Comparison of ENCODE assay signal across 44 mouse cellular contexts in the genomic region with DNA sequence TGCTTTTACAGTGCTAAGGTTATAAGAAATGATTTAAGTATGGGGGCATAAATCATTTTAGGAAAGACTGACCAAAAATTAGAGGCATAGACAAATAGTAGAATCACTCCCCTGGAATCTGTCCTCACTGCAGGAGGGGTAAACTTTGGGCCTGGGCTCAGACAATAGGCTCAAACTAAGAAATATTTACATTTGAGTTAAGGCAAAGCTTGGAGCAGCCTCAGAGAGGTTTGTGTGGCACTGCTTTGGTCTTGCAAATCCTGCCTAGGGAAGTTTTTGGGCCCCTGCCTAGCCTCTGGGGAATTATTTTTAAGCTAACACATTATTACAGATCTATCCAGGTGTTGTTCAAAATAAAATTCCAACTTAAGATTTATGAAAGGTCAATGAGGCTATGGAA. TPM values are rescaled to one million over a fixed set of nuclear protein-coding genes. Genes with fewer than 3 reads are reported as not detected.
"Had no signal": no experiment of that assay in that cellular context is flagged by ENCODE, and none has a peak within 500 bp of the region (broad histone marks: within the 10 kb centered on the region; RNA-seq: fewer than 3 reads in every experiment).

No protein-coding gene starts in this region.

- DNase-seq: gastrocnemius, postnatal 14 days; gastrocnemius, postnatal 36 days; heart, adult 18-20 months; heart, postnatal 4 days; kidney, adult 2 months; kidney, adult 9 months; kidney, postnatal 14 days; kidney, postnatal 36 days; layer of hippocampus, adult 9-11 months; layer of hippocampus, postnatal 36 days; left cerebral cortex, postnatal 4 days had no signal

- ATAC-seq: hindbrain, embryonic 16.5 days; inflammation-experienced regulatory T-cells, adult 6 months; intestine, embryonic 15.5 days; intestine, postnatal 0 days; liver, embryonic 12.5 days had no signal

- H3K4me2 ChIP-seq: heart, embryonic 12.5 days; hindbrain, embryonic 12.5 days; hindbrain, embryonic 14.5 days; intestine, embryonic 15.5 days; kidney, embryonic 15.5 days; limb, embryonic 13.5 days; limb, embryonic 15.5 days; liver, embryonic 12.5 days had no signal

- H3K4me3 ChIP-seq: heart, embryonic 10.5 days; heart, embryonic 12.5 days; hindbrain, embryonic 10.5 days; hindbrain, embryonic 12.5 days; intestine, embryonic 15.5 days; kidney, embryonic 15.5 days; limb, embryonic 13.5 days; limb, embryonic 15.5 days; liver, embryonic 12.5 days had no signal

- H3K36me3 ChIP-seq: heart, embryonic 10.5 days; heart, embryonic 12.5 days; hindbrain, embryonic 10.5 days; hindbrain, embryonic 12.5 days; intestine, embryonic 15.5 days; kidney, embryonic 15.5 days; limb, embryonic 13.5 days; limb, embryonic 15.5 days; liver, embryonic 12.5 days had no signal

- H3K9me3 ChIP-seq: heart, embryonic 10.5 days; hindbrain, embryonic 10.5 days; hindbrain, embryonic 12.5 days; intestine, embryonic 15.5 days; kidney, embryonic 15.5 days; limb, embryonic 15.5 days; liver, embryonic 12.5 days had no signal

- H3K27me3 ChIP-seq: heart, embryonic 12.5 days; hindbrain, embryonic 12.5 days; intestine, embryonic 15.5 days; kidney, embryonic 15.5 days; limb, embryonic 13.5 days; limb, embryonic 15.5 days; liver, embryonic 12.5 days had no signal

- H3K27ac ChIP-seq: heart, embryonic 10.5 days; hindbrain, embryonic 10.5 days; hindbrain, embryonic 12.5 days; hindbrain, embryonic 14.5 days; intestine, embryonic 15.5 days; kidney, embryonic 15.5 days; kidney, postnatal 0 days; limb, embryonic 13.5 days; limb, embryonic 15.5 days; liver, embryonic 12.5 days; liver, embryonic 14.5 days had no signal

- H3K9ac ChIP-seq: heart, embryonic 12.5 days; hindbrain, embryonic 12.5 days; hindbrain, embryonic 14.5 days; intestine, embryonic 15.5 days; kidney, embryonic 15.5 days; limb, embryonic 13.5 days; limb, embryonic 15.5 days; liver, embryonic 12.5 days; liver, embryonic 14.5 days had no signal

- H3K4me1 ChIP-seq: heart, embryonic 10.5 days; heart, embryonic 12.5 days; hindbrain, embryonic 10.5 days; hindbrain, embryonic 12.5 days; intestine, embryonic 15.5 days; kidney, embryonic 15.5 days; limb, embryonic 13.5 days; limb, embryonic 15.5 days; liver, embryonic 12.5 days had no signal

RNA-seq across cellular contexts. Expression of a gene that starts 5.5 kb away (rescaled TPM):
- total RNA-seq: gastrocnemius, adult 18-20 months; gastrocnemius, adult 8-10 months; gastrocnemius, postnatal 14 days; gastrocnemius, postnatal 36 days; heart, adult 18-20 months; heart, adult 8-10 months; heart, postnatal 25 days; heart, postnatal 4 days; layer of hippocampus, adult 18-20 months; layer of hippocampus, adult 8-10 months; layer of hippocampus, postnatal 14 days; layer of hippocampus, postnatal 36 days; left cerebral cortex, adult 18-20 months; left cerebral cortex, adult 8-10 months; left cerebral cortex, postnatal 10 days; left cerebral cortex, postnatal 25 days; left cerebral cortex, postnatal 4 days; liver, adult 2 months had no signal
- polyA plus RNA-seq: gonadal fat pad, adult 2 months; heart, embryonic 10.5 days; heart, embryonic 12.5 days; heart, embryonic 14.5 days; heart, embryonic 16.5 days; hindbrain, embryonic 10.5 days; hindbrain, embryonic 12.5 days; hindbrain, embryonic 14.5 days; hindbrain, embryonic 16.5 days; inflammation-experienced regulatory T-cells, adult 6 months; intestine, embryonic 15.5 days; intestine, postnatal 0 days; kidney, adult 2 months; kidney, embryonic 15.5 days; kidney, postnatal 0 days; large intestine, adult 2 months; limb, embryonic 11.5 days; limb, embryonic 13.5 days; limb, embryonic 15.5 days; liver, adult 2 months; liver, embryonic 12.5 days; liver, embryonic 14.5 days; liver, embryonic 16.5 days had no signal

RNA-seq across cellular contexts. Expression of a gene that starts 22.3 kb away (rescaled TPM):
- total RNA-seq: gastrocnemius, adult 18-20 months; gastrocnemius, adult 8-10 months; gastrocnemius, postnatal 14 days; gastrocnemius, postnatal 36 days; heart, adult 18-20 months; heart, adult 8-10 months; heart, postnatal 25 days; heart, postnatal 4 days; layer of hippocampus, adult 18-20 months; layer of hippocampus, adult 8-10 months; layer of hippocampus, postnatal 14 days; layer of hippocampus, postnatal 36 days; left cerebral cortex, adult 18-20 months; left cerebral cortex, adult 8-10 months; left cerebral cortex, postnatal 10 days; left cerebral cortex, postnatal 25 days; left cerebral cortex, postnatal 4 days; liver, adult 2 months had no signal
- polyA plus RNA-seq: gonadal fat pad, adult 2 months; heart, embryonic 10.5 days; heart, embryonic 12.5 days; heart, embryonic 14.5 days; heart, embryonic 16.5 days; hindbrain, embryonic 10.5 days; hindbrain, embryonic 12.5 days; hindbrain, embryonic 14.5 days; hindbrain, embryonic 16.5 days; inflammation-experienced regulatory T-cells, adult 6 months; intestine, embryonic 15.5 days; intestine, postnatal 0 days; kidney, adult 2 months; kidney, embryonic 15.5 days; kidney, postnatal 0 days; large intestine, adult 2 months; limb, embryonic 11.5 days; limb, embryonic 13.5 days; limb, embryonic 15.5 days; liver, adult 2 months; liver, embryonic 12.5 days; liver, embryonic 14.5 days; liver, embryonic 16.5 days had no signal

RNA-seq across cellular contexts. Expression of a gene that starts 23.7 kb away (rescaled TPM):
- total RNA-seq: gastrocnemius, adult 18-20 months; gastrocnemius, adult 8-10 months; gastrocnemius, postnatal 14 days; gastrocnemius, postnatal 36 days; heart, adult 18-20 months; heart, adult 8-10 months; heart, postnatal 25 days; heart, postnatal 4 days; layer of hippocampus, adult 18-20 months; layer of hippocampus, adult 8-10 months; layer of hippocampus, postnatal 14 days; layer of hippocampus, postnatal 36 days; left cerebral cortex, adult 18-20 months; left cerebral cortex, adult 8-10 months; left cerebral cortex, postnatal 10 days; left cerebral cortex, postnatal 25 days; left cerebral cortex, postnatal 4 days; liver, adult 2 months had no signal
- polyA plus RNA-seq: gonadal fat pad, adult 2 months; heart, embryonic 10.5 days; heart, embryonic 12.5 days; heart, embryonic 14.5 days; heart, embryonic 16.5 days; hindbrain, embryonic 10.5 days; hindbrain, embryonic 12.5 days; hindbrain, embryonic 14.5 days; hindbrain, embryonic 16.5 days; inflammation-experienced regulatory T-cells, adult 6 months; intestine, embryonic 15.5 days; intestine, postnatal 0 days; kidney, adult 2 months; kidney, embryonic 15.5 days; kidney, postnatal 0 days; large intestine, adult 2 months; limb, embryonic 11.5 days; limb, embryonic 13.5 days; limb, embryonic 15.5 days; liver, adult 2 months; liver, embryonic 12.5 days; liver, embryonic 14.5 days; liver, embryonic 16.5 days had no signal

RNA-seq across cellular contexts. Expression of a gene that starts 39.1 kb away (rescaled TPM):
- total RNA-seq: gastrocnemius, adult 18-20 months; gastrocnemius, adult 8-10 months; gastrocnemius, postnatal 14 days; gastrocnemius, postnatal 36 days; heart, adult 18-20 months; heart, adult 8-10 months; heart, postnatal 25 days; heart, postnatal 4 days; layer of hippocampus, adult 18-20 months; layer of hippocampus, adult 8-10 months; layer of hippocampus, postnatal 14 days; layer of hippocampus, postnatal 36 days; left cerebral cortex, adult 18-20 months; left cerebral cortex, adult 8-10 months; left cerebral cortex, postnatal 10 days; left cerebral cortex, postnatal 25 days; left cerebral cortex, postnatal 4 days; liver, adult 2 months had no signal
- polyA plus RNA-seq: gonadal fat pad, adult 2 months; heart, embryonic 10.5 days; heart, embryonic 12.5 days; heart, embryonic 14.5 days; heart, embryonic 16.5 days; hindbrain, embryonic 10.5 days; hindbrain, embryonic 12.5 days; hindbrain, embryonic 14.5 days; hindbrain, embryonic 16.5 days; inflammation-experienced regulatory T-cells, adult 6 months; intestine, embryonic 15.5 days; intestine, postnatal 0 days; kidney, adult 2 months; kidney, embryonic 15.5 days; kidney, postnatal 0 days; large intestine, adult 2 months; limb, embryonic 11.5 days; limb, embryonic 13.5 days; limb, embryonic 15.5 days; liver, adult 2 months; liver, embryonic 12.5 days; liver, embryonic 14.5 days; liver, embryonic 16.5 days had no signal

RNA-seq across cellular contexts. Expression of a gene that starts 46.9 kb away (rescaled TPM):
- total RNA-seq: gastrocnemius, adult 18-20 months; gastrocnemius, adult 8-10 months; gastrocnemius, postnatal 14 days; gastrocnemius, postnatal 36 days; heart, adult 18-20 months; heart, adult 8-10 months; heart, postnatal 25 days; heart, postnatal 4 days; layer of hippocampus, adult 18-20 months; layer of hippocampus, adult 8-10 months; layer of hippocampus, postnatal 14 days; layer of hippocampus, postnatal 36 days; left cerebral cortex, adult 18-20 months; left cerebral cortex, adult 8-10 months; left cerebral cortex, postnatal 10 days; left cerebral cortex, postnatal 25 days; left cerebral cortex, postnatal 4 days; liver, adult 2 months had no signal
- polyA plus RNA-seq: gonadal fat pad, adult 2 months; heart, embryonic 10.5 days; heart, embryonic 12.5 days; heart, embryonic 14.5 days; heart, embryonic 16.5 days; hindbrain, embryonic 10.5 days; hindbrain, embryonic 12.5 days; hindbrain, embryonic 14.5 days; hindbrain, embryonic 16.5 days; inflammation-experienced regulatory T-cells, adult 6 months; intestine, embryonic 15.5 days; intestine, postnatal 0 days; kidney, adult 2 months; kidney, embryonic 15.5 days; kidney, postnatal 0 days; large intestine, adult 2 months; limb, embryonic 11.5 days; limb, embryonic 13.5 days; limb, embryonic 15.5 days; liver, adult 2 months; liver, embryonic 12.5 days; liver, embryonic 14.5 days; liver, embryonic 16.5 days had no signal
